Mouse (Mus musculus) right cerebral cortex, adult 2 months (tissue): ENCODE results near the gene Tmem51.
"Not testable (repeated sequence)": the region's sequence is repeated elsewhere in the genome, so short reads cannot be mapped to it uniquely, and the experiment has no call there.

Source experiments
- DNase-seq, 2 experiments: peaks; one replicate each; pipeline ENCODE4 v3.0.0; 2021 to 2022; ENCODE audit warnings: low spot score in 2 of 2

Gene Tmem51

DNA sequence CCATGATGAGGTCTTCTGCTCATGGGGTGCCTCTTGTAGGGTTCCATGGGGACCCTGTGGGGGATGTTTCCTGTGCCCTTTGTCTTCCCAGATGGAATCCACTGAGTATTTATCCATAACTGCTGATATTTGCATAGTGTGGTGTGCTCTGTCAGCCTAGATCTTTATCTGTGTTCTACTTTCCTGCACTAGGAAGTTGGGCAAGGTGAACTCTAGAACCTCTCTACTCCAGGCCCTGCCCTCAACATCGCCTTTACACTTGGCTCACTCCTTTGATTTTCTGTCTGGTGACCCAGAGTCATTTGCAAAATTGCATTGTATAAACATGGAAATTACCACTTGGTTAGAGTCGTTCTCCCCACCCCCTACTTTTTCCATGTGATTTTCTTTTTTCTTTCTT is 59.6 kb downstream of the Tmem51 start:
- DNase-seq = no peak

GRCm38 (mm10) chr4:142023166-142023565 is 60.9 kb downstream of the Tmem51 start:
- no peak for DNase-seq

DNA sequence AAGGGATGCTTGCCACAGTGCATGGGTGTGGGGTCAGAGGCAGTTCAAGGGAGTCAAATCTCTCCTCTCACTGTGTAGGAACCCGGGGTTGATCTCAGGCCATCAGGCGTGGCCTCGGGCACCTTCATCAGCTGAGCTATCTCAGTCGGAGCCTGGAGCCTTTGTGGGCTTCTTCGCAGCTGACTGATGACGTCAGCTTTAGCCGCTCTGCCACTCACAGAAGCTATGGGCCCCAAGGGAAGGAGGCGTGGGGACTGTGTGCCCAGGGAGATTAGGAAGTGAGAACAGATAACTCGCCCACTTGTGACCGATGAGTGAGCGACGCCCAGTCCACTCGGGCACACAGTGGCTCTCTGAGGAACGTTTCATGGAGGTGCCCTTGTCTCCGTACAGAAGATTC is 66.4 kb downstream of the Tmem51 start:
- DNase-seq = no peak

DNA sequence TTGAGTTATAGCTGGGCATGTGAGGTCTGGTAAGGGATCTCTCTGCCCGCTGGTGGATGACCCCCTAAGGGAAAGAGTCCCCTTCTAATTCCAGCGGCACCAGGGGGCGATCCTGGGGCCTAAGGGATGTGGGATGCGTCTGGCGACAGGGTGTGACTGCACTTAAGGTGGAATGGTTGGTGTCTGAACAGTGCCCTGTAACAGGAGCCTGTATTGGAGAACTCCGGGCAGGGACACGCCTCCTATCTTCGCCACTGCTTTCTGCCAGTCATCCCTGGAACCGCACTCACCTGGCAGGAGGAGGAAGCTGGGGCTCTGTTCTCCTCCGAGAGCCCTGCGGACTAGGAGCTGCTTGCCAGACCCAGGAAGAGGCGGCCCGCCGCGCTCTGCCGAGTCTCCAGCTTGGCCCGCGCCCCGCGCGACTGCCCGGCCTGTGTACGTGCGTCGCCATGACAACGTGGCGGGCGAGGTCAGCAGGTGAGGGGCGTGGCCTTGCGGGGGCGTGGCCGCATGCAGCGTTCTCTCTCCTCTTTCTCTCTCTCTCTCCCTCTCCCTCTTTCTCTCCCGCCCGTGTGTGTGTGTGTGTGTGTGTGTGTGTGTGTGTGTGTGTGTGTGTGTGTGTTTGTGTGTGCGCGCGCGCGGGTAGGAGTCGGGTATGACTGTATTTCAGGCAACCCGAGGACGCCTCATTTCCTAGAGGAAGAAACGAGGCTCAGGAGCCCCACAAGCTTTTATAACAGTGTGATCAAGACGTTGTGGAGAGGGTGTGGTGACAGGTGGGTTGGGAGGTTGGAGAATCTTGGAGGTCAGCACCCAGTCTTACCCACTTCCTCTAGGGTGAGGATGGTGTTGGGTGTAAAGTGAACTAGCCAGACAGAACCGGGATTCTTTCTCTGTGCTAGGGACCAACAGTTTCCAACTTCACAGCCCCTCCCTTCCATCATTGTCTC is 69.2 kb downstream of the Tmem51 start, which contains the start of gene Fhad1:
Gene Fhad1 (minus strand): TSS at position 424 of the 950 bp plus-strand sequence.
- peak; percentile 45 to 53 for DNase-seq

DNA sequence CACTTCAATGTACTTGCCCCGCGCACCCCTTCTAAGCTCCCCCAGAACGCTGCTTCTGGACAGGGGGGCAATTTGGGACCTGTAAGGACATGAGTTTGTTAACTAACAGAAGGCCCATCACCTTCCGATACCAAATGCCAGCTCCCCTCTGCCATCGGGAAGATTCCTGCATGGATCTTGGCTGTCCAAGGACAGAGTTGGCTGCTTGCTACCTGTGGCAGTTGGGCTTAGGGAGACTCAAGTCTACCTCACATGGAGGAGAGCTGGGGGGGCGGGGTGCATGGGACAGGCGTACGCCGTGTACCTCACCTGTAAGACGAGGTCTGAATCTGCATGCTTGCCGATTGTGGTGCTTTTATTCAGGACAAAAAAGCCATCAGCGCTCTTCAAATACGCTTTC is 72.9 kb downstream of the Tmem51 start:
- no peak for DNase-seq

GRCm38 (mm10) chr4:142010441-142010840 is 73.7 kb downstream of the Tmem51 start:
- no peak for DNase-seq

DNA sequence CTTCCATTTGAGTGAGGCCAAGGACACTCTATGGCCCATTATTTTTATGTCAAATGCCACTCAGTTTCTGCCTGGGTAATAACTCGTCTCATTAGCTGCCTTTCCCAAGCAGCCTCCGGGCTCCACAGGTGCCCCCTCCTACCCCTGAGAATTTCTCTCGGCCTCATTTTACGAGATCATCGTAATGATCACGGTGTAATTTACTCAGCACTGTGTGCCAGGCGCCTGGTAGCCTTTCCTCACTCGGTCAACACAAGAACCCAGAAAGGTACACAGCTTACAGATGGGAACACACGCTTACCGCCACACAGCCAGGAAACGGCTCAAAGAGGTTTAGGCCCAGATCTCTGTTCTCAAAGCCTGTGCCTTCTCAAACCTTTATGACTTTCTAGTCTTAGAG is 75.9 kb downstream of the Tmem51 start:
- DNase-seq = no peak

- DNase-seq = no peak
Measured at GRCm38 (mm10) chr4:142000581-142000980, 83.5 kb downstream of the Tmem51 start.

DNA sequence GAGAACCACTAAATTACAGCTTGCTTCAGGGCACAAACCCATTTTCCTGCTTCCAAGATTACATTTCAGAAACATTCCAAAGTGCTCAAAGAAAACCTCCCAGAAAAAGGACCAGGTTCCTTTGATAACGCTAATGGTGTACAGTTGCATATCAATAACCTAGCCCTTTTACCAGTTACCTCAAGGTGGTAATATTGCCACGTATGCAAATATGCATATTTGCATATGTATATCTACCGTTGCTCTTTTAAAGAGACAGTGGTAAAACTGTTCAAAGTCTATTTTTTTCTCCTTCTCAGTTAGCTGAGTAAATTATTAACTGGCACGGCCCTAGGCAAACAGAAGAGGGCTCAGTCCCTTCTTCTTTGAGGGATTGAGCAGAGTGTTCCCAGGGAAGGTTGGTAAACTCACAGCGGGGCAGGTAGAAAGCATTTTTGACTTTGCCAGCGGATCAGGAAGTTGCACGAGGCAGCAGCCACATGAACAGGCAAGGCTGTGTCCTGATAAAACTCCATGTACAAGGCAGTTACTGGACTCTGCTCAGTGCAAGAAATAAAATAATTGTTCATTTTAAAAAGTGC is 84.5 kb downstream of the Tmem51 start:
- DNase-seq = no peak

DNA sequence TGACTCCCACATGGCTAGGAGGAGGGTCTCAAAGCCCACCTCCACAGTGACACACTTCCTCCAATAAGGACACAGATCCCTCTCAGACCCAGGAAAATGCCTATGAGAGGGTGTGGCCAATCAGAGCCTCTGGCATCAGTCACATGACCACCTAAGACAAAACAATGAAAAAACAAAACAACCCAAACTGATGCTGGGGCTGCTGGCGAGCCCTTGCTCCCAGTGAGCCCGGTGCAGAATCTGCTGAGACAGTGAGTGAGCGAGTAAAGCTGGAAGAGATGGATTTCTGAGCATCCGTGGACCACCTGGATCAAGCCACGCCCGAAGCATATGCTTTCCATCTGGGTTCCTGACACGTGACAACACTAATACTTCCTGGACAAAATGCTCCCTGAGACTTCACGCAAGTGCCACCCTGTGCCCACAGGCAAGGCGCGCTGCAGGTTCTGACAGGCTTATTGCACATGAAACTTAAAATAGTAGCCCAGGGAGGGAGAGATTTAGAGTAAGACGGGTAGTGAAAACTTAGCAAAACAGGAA is 85.8 kb downstream of the Tmem51 start:
- no peak for DNase-seq

DNA sequence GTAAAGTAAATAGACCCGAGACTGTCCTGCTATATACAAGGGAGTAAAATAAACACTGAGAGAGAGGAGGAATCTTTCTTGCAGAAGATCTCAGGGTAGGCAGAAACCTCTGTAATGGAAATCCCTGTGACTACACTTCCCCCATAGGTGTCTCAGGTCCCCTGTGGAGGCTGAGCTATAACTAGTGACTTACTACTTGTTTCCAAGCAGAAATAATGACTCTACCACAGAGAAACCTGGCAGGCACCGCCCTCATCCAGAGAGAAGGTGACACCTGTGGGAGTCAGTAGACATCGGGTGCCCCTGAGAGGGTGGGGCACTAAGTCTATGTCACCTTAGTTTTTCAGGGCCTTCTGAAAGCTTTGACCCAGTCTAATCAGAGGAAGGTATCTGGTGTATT is 87.2 kb downstream of the Tmem51 start:
- no peak for DNase-seq

GRCm38 (mm10) chr4:141996086-141996485 is 88.0 kb downstream of the Tmem51 start:
- no peak for DNase-seq

- not testable (repeated sequence) for DNase-seq
Measured at GRCm38 (mm10) chr4:141994062-141994471, 90.0 kb downstream of the Tmem51 start.

- DNase-seq = no peak
Measured at GRCm38 (mm10) chr4:141993347-141994061, 90.6 kb downstream of the Tmem51 start.

- DNase-seq = no peak
Measured at GRCm38 (mm10) chr4:141992530-141993204, 91.4 kb downstream of the Tmem51 start.

- no peak for DNase-seq
Measured at GRCm38 (mm10) chr4:141988178-141988577, 95.9 kb downstream of the Tmem51 start.

- peak in 1 of 2 experiments; percentile 55 for DNase-seq
Measured at GRCm38 (mm10) chr4:141983689-141984088, 100.4 kb downstream of the Tmem51 start.

GRCm38 (mm10) chr4:141981475-141981874 is 102.6 kb downstream of the Tmem51 start:
- DNase-seq = no peak
